Mouse (Mus musculus) adrenal gland, postnatal 0 days (tissue): Measurements from ENCODE around the gene Gm21411. TPM values are rescaled to one million over a fixed set of nuclear protein-coding genes. Genes with fewer than 3 reads are reported as not detected.

ENCODE experiments used
- polyA plus RNA-seq: library from polyadenylated mRNA; unstranded; fragments of >200 nt; fragmentation: Nextera tagmentation; extraction: Ambion mirVana; gene quantifications from 2 replicates; pipeline ENCODE4 v1.2.1, GENCODE M21; 2015

The Gm21411 gene
- polyA plus RNA-seq, result 0.19 TPM in 1 of 2 replicates, not detected in the other

GRCm38 (mm10) chr4:146909386-146910137 lies at the start of gene Gm21411:
Gene Gm21411, minus strand, starts transcription at chr4:146909590.

Other genes with a start within 250 kb of the Gm21411 start
- gene Zfp989, start 62.4 kb upstream of the Gm21411 start, polyA plus RNA-seq, result not detected in 2 replicates
- gene Rex2, start 112.3 kb upstream of the Gm21411 start, polyA plus RNA-seq, result 0.13 TPM in 1 of 2 replicates, not detected in the other
- gene Zfp991, start 222.4 kb upstream of the Gm21411 start, polyA plus RNA-seq, result 10.3 and 17.2 TPM in 2 replicates